In the genomic region with DNA sequence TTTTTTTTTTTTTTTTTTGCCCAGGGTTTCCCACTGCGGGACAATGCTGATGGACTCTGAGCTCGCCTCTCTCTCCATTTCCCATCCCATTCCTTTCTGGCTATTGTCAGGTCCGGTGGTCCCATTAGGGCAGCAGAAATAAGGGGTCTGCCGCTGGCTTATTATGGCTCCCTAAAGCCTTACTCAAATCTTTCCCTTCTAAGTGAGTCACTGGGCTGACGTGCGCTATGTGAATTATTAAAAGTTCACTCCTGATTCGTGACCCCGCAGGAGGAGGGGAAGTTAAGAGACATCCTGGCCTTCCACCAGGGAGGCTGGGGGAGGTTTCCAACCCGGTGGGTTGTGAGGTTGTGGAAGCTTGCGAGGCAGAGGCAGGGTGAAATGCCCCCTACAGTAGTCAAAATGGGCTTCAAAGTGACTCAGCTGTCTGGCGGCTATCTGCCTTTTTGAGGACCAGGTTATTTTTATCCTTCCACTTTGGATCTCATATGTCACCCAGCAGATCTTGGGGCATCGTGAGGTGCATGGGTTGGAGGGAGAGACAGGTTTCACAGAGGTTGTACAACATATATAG, we compare ENCODE assay signal across 9 mouse cellular contexts. TPM values are rescaled to one million over a fixed set of nuclear protein-coding genes. Genes with fewer than 3 reads are reported as not detected.
DNase-seq lines count a peak whose midpoint lies in the region; ATAC-seq lines count a peak whose summit lies in the region.
"Had no signal": no experiment of that assay in that cellular context is flagged by ENCODE, and none has a peak within 500 bp of the region (broad histone marks: within the 10 kb centered on the region; RNA-seq: fewer than 3 reads in every experiment).

No protein-coding gene starts in this region.

- DNase-seq in kidney, postnatal 4 days: peak; percentile 6 to 22
- no peak for DNase-seq in kidney, adult 9 months
- DNase-seq in embryo, embryonic 9.5 days (ENCODE audit: extremely low spot score): peak; percentile 24
- peak; percentile 43 to 65 for DNase-seq in heart, adult 9 months (ENCODE audit: low spot score in 2 of 2)
- peak; percentile 78 for DNase-seq in skeletal muscle tissue, adult 2 months (ENCODE audit: low read depth, low spot score)
- DNase-seq in thymus, postnatal 4 days: no peak
- DNase-seq in layer of hippocampus, adult 8-10 months (ENCODE audit: low spot score in 2 of 2): no peak

- WGBS in limb, embryonic 12.5 days: 6% methylated on average over 12 of the region's 12 CpGs

- peaks cover 9% of the 10 kb centered on the region for H3K4me1 ChIP-seq in limb, embryonic 12.5 days (replicated peaks)

- H3K9me3 ChIP-seq in limb, embryonic 12.5 days: no peaks in the 10 kb centered on the region

- H3K27me3 ChIP-seq in limb, embryonic 12.5 days: no peaks in the 10 kb centered on the region

- no peak for ATAC-seq in limb, embryonic 12.5 days (ENCODE audit: insufficient number of reproducible peaks, insufficient read depth, low FRiP score, low TSS enrichment, low read depth)

- no peaks in the 10 kb centered on the region for H3K36me3 ChIP-seq in limb, embryonic 12.5 days
- H3K36me3 ChIP-seq: G1E had no signal

- no peak overlapping the region for H3K27ac ChIP-seq in limb, embryonic 12.5 days

- peak overlapping the region; percentile 80 for H3K4me2 ChIP-seq in limb, embryonic 12.5 days

- peak overlapping the region; percentile 76 for H3K4me3 ChIP-seq in limb, embryonic 12.5 days (replicated peaks)

- H3K9ac ChIP-seq in limb, embryonic 12.5 days (replicated peaks): peak overlapping the region; percentile 79; the same call in 1 of the 2 replicates

RNA-seq across cellular contexts. Expression of gene Usp13, which starts 1.1 kb away (rescaled TPM):
- polyA plus RNA-seq in limb, embryonic 12.5 days (2016; fragmentation: Nextera tagmentation; extraction: Ambion mirVana): 7.1 and 7.8 TPM in 2 replicates
- total RNA-seq in layer of hippocampus, adult 8-10 months (2022): 10 to 100 TPM; 18.7 to 22.9 (median 20.5) TPM

Comparison
In these comparisons a context has a peak if more than half of its experiments do, and no peak if none do; other contexts are left out.
1. DNase-seq: peak in kidney, postnatal 4 days (2 of 2), embryo, embryonic 9.5 days (single experiment), heart, adult 9 months (2 of 2) and skeletal muscle tissue, adult 2 months (single experiment); none in kidney, adult 9 months (single experiment), thymus, postnatal 4 days (single experiment) and layer of hippocampus, adult 8-10 months (0 of 2).